Mouse (Mus musculus): ENCODE measurements at regions not wholly inside any gene's neighbourhood (a gene's known extent, or its start where the extent isn't known, plus 50 kb on each side); places are given as distances from the start of the nearest gene placed in this dataset.

- in situ Hi-C loops (cut with MseI, MboI), result no loop called here
These were observed 126.0 kb upstream of the Tnfaip3 start for GRCm38 (mm10) chr10:19141481-19141880.

- in situ Hi-C loops (cut with MseI, MboI), result no loop called here
These were observed 125.2 kb upstream of the Tnfaip3 start for GRCm38 (mm10) chr10:19140628-19141027.

GRCm38 (mm10) chr10:19139234-19139633 lies 123.8 kb upstream of the Tnfaip3 start:
- in situ Hi-C loops (cut with MseI, MboI), result no loop called here

- in situ Hi-C loops (cut with MseI, MboI), result no loop called here
These were observed 122.8 kb upstream of the Tnfaip3 start for GRCm38 (mm10) chr10:19138258-19138657.

GRCm38 (mm10) chr10:19127581-19128291 lies 112.3 kb upstream of the Tnfaip3 start:
- in situ Hi-C loops (cut with MseI, MboI), result no loop called here

DNA sequence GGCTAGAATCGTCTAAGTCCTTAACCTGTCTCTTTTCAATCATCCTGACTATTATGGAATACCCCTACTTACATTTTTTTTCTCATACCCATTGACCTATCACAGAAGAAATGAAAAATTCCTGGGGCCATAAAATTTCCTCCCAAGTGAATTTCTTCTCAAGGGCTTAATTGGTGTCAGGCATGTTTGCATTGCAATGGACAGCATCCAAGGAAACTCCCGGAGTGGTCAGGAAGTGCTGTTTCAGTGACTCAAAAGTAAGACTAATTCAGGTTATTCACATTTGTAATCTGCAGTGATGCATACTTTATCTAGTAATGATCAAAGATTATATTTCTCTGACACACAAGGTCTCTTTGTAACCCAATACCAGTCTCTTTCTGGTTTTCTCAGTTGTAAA lies 111.5 kb upstream of the Tnfaip3 start:
- in situ Hi-C loops (cut with MseI, MboI), result no loop called here

DNA sequence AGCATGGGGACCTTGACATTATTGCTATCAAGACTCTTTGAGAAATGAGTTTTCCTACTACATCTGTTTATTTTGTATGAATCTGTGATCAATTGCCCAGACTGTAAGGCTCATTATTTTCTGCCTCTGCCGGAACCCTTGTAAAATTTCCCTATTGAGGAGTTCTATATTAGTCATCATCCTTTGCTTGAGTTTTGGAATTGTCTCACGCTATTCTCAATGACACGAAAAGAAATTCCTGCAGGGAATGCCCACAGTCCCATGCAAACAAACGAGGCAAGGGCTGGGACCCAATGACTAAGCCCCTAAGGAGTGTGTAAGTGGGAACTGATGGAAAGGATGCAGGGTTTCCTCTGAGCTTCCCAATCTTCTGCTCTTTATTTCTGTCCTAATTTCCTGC lies 111.0 kb upstream of the Tnfaip3 start:
- in situ Hi-C loops (cut with MseI, MboI), result no loop called here

DNA sequence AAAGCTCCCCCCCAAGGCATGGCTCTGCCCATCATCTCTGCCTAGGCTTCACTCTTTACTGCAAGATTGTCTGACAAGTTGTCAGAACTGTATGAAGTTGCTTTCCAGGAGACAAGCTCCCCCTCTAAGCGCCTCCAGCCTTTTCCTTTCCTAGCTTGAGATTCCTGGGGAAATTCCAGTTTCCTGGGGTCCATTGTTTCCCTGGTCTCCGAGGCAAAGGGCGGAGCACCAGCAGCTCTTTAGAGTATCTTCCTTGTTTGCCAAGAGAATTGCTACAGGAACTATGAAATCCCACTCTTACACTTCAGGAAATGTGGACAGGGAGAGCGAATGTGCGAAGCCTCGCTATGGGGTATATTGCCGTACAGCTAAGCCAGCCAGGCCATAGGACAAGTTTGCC lies 108.2 kb upstream of the Tnfaip3 start:
- in situ Hi-C loops (cut with MseI, MboI), result no loop called here

- in situ Hi-C loops (cut with MseI, MboI), result no loop called here
These were observed 106.8 kb upstream of the Tnfaip3 start for GRCm38 (mm10) chr10:19122221-19122620.

DNA sequence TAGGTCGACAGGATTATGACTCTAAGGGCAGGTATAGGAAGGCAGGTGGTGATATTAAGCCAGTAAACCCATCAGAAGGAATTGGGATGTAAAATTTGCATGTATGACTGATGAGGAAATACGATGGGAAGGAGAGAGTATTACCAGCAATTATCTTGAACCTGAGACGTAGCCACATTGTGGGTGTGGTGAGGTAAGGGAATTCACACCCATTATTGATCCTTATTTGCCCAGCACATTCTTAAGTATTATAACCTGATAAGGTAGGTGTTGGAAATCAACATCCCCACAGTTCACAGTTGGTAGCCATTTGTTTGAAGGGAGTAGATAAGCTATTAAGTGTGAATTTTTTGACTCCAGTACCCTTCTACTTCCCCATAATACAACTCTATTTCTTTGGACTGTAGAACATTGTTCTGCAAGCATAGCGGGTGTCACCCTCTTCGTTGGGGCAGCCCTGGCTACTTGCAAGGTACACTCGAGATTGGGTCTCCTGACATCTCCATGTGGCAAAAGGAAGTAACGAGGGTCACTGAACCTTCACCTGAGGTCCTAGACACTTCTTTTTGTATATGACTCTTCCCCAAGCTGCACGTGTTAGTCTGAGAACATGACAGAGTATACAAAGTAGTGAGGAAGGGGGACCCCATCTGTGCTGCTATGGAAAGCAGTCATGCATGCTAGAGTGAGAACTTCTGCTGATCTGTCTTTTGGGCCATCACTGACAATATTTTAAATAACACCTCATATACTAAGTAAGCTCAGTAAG lies 104.0 kb upstream of the Tnfaip3 start:
- in situ Hi-C loops (cut with MseI, MboI), result no loop called here

- in situ Hi-C loops (cut with MseI, MboI), result no loop called here
These were observed 103.3 kb upstream of the Tnfaip3 start for GRCm38 (mm10) chr10:19118569-19119280.

- in situ Hi-C loops (cut with MseI, MboI), result no loop called here
These were observed 101.7 kb upstream of the Tnfaip3 start for GRCm38 (mm10) chr10:19117071-19117605.

- in situ Hi-C loops (cut with MseI, MboI), result no loop called here
These were observed 97.0 kb upstream of the Tnfaip3 start for GRCm38 (mm10) chr10:19112459-19112858.

DNA sequence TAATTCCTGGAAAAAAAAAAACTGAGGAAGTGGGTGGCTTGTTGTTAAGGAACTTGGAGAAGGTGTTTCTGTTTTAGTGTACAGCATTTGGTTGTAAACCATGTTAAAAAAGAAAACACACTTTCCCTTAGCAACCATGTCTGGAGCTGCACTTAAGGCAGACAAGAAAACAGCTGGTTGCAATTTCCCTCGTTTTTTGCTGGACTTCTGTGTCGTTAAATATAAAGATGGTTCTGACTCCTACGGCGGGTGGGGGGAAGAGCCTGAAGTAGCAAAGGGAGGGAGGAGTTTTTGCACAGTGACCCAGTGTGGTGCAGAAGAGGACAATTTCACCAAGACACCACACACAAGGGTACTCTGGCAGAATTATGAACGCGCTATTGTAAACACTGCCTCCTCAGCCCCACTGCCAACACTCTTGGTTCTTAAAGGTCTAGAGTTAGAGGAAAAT lies 89.8 kb upstream of the Tnfaip3 start:
- in situ Hi-C loops (cut with MseI, MboI), result no loop called here

DNA sequence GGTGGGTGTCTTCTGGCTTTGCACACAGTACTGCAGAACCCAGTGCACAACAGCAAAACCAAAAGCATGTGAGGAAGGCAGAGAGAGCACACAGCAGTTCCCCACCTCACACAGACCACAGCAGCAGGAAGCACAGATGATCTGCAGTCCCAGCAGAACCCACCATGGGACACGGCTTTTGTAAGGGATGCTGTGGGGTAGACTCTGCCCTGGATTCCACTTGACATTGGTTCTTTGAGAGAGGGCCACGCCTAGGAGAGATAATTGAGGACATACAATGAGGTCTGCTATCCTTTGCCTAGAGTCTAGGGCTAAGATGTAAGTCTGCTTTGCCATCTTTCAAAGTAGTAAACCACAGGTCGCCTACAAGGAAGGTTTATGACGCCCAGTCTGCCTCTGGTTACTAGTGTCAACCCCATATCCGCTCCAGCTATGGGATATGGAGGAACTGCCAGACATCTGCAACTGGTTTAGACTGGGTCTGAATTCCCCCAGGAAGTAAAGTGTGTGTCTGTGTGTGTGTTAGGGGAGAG lies 89.3 kb upstream of the Tnfaip3 start:
- in situ Hi-C loops (cut with MseI, MboI), result no loop called here

DNA sequence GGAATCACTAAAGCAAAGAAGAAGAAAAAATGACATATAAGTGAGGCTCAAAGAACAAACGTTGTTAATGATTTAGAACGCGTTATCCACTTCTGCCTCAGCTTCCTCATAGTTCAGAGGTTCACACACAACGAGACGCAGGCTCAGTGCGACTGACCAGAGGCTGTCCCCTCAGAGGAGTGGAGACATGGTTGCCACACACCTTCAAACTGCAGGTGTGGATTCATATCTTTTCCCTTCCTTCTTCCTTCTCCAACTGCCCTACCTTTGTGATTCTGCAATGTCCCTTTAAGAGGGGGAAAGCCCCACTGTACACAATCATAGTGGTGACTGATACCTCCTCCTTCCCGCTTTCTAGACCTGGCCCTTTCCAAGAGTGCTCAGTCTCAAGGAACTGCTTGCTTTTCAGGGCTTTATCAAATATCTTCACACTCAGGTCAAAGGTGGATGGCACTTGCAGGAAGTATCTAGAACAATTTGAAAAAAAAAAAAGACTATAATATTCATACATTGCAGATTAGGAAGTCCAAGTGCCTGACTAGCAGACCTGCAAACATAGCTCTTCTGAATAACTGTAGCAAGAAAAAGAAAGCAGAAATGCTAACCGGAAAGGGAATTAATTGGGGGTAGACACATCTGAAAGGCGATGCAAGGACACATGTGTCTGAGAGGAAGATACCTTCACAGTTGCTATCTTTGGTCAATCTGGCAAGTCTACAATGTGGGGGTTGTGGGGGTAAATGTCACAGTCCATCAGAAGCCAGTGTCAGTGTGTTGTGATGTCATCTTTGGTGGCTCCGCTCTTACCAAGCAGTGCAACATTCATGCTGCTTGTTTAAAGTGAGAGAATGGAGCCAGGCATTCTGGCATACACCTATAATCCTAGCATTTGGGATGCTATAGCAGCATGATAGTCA lies 84.2 kb upstream of the Tnfaip3 start:
- in situ Hi-C loops (cut with MseI, MboI), result no loop called here

- in situ Hi-C loops (cut with MseI, MboI), result no loop called here
These were observed 78.8 kb upstream of the Tnfaip3 start for GRCm38 (mm10) chr10:19094297-19094696.

GRCm38 (mm10) chr10:19093689-19094088 lies 78.2 kb upstream of the Tnfaip3 start:
- in situ Hi-C loops (cut with MseI, MboI), result no loop called here

DNA sequence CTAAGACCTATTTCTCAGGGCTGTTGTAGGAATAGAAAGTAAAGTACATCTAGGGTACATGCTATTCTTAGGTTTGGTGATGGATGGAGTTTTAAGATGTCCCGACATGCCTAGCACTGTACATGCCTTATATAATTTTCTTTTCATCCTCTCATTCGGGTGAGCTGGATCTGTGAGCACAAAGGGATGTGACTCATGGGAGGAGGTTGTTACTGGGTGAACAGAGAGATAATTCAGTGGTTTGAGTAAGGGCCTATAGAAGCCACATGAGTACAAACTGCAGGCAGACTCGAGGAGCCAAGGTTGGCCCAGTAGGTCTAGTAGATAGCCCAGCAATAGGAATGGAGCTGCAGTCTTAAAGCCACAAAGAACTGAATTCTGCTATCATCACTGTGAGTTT lies 76.5 kb upstream of the Tnfaip3 start:
- in situ Hi-C loops (cut with MseI, MboI), result no loop called here

- in situ Hi-C loops (cut with MseI, MboI), result no loop called here
These were observed 75.7 kb upstream of the Tnfaip3 start for GRCm38 (mm10) chr10:19091110-19091509.

GRCm38 (mm10) chr10:19086995-19087394 lies 71.5 kb upstream of the Tnfaip3 start:
- in situ Hi-C loops (cut with MseI, MboI), result no loop called here

Measured in mouse trophoblast stem cell (cell line).